Mouse (Mus musculus): ENCODE data around the gene Bag2.
A peak's percentile ranks its signal among the peaks of the same experiment; 100 is the strongest.

Bag2 gene

GRCm38 (mm10) chr1:33757491-33758041, at the start of gene Bag2:
TSS of gene Bag2 (minus strand) at chr1:33757795.
- DNase-seq (ENCODE audit: low spot score in 2 of 2): peak; percentile 55 to 57

DNA sequence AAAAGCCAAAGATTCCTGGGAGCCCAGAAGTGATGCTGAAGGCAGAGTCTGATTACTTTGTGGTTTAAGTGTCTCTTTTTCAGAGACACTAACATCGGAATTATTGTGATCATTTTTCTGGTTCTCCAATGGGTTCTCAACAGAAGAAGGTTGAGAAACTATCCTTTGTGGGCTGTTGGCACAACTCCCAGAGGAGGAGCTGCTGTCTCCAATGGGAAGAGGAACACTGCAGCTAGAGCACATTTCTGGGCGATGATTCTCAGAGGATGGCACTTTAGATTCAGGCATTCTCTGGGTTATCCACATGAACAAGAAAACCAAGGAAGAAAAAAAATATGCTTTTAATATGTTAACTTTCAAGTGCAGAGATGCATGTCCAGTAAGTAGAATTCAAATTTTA, 45.7 kb upstream of the Bag2 start:
- DNase-seq (ENCODE audit: low spot score in 2 of 2): no peak

- DNase-seq (ENCODE audit: low spot score in 2 of 2): no peak
Measured at GRCm38 (mm10) chr1:33799620-33800019, 42.0 kb upstream of the Bag2 start.

GRCm38 (mm10) chr1:33788493-33788892, 30.9 kb upstream of the Bag2 start:
- no peak for DNase-seq (ENCODE audit: low spot score in 2 of 2)

GRCm38 (mm10) chr1:33788072-33788471, 30.5 kb upstream of the Bag2 start:
- no peak for DNase-seq (ENCODE audit: low spot score in 2 of 2)

DNA sequence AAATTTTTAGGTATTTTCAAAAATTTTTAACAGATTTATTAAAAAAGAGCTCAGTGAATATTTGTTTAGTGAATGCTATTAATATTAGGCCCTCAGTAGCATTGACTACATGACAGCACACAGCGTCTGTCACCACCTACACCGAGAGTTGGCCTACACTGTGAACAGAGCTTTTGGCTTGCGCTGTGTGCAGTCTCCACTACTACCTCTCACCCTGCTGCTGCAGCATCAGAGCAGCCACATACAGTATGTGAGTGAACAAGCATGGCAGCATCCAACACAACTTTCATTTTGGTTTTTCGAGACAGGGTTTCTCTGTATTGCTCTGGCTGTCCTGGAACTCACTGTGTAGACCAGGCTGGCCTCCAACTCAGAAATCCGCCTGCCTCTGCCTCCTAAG, 27.0 kb upstream of the Bag2 start:
- no peak for DNase-seq (ENCODE audit: low spot score in 2 of 2)

GRCm38 (mm10) chr1:33776175-33776611, 18.6 kb upstream of the Bag2 start:
- no peak for DNase-seq (ENCODE audit: low spot score in 2 of 2)

- DNase-seq (ENCODE audit: low spot score in 2 of 2): no peak
Measured at GRCm38 (mm10) chr1:33772106-33772505, 14.5 kb upstream of the Bag2 start.

DNA sequence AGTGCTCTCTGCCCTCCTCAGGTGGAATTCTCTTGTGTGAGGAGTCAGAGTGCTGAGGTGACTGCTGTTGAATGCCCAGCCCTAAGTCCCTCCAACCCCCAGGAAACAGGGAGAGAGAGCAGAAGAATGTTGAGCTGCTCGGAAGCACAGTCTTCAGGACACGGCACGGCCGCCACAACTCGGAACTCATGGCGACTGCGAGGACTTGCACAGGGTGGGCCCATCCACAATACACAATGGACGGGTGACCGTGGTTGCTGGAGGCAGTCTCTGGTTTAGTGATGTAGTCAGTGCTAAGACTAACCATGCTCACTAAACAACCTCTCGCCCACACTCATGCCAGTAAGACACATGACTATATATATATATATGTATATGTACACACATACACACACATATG, 14.0 kb upstream of the Bag2 start:
- no peak for DNase-seq (ENCODE audit: low spot score in 2 of 2)

DNA sequence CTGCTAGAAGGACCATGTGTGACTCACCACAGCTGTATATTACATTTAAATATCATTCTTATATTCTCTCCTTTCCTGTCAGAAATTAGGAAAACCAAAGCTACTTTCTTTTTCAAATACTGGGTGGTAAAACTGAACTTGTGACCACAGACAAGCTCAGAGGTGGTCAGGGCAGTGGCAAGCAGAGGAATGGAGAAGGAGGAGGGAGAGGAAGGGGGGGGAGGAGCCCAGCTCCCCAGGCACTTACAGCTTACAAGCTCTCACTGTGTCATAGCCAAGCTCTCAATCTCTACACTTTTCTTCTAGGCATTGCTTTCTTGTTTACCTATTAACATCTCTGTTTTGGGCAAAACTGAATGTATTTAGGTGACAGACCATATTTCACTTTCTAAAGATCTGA, 11.2 kb upstream of the Bag2 start:
- no peak for DNase-seq (ENCODE audit: low spot score in 2 of 2)

DNA sequence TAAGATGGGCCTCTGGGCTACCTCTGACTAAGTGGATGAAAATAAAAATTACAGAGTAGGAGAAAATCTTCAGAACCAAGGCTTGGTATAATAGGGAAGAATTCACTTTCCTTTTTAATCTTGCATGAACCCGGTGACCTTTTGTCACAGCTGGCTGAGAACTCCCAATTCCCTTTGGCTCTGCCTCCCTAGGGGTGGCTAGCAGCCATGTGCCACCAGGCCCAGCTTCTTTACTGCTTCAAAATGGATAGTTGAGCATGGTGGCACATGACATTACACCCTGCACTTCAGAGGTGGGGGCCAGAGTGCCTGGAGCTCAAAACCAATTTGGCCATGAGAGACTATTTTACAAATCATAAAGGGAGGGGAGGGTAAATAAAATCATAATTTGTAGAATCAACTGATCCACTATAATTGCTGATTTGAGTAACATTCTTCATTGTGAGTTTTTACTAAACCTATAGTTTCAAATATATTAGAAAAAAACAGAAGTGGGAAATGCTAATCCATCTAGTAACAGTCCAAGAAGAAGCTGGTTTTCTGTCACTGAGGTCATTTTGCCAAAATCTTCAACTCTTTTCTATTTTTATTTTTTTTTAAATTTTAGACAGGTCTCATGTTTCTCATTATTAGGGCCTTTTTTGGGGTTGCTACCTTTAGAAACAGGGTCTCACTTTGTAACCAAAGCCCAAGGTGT, 10.6 kb upstream of the Bag2 start:
- DNase-seq (ENCODE audit: low spot score in 2 of 2): no peak

DNA sequence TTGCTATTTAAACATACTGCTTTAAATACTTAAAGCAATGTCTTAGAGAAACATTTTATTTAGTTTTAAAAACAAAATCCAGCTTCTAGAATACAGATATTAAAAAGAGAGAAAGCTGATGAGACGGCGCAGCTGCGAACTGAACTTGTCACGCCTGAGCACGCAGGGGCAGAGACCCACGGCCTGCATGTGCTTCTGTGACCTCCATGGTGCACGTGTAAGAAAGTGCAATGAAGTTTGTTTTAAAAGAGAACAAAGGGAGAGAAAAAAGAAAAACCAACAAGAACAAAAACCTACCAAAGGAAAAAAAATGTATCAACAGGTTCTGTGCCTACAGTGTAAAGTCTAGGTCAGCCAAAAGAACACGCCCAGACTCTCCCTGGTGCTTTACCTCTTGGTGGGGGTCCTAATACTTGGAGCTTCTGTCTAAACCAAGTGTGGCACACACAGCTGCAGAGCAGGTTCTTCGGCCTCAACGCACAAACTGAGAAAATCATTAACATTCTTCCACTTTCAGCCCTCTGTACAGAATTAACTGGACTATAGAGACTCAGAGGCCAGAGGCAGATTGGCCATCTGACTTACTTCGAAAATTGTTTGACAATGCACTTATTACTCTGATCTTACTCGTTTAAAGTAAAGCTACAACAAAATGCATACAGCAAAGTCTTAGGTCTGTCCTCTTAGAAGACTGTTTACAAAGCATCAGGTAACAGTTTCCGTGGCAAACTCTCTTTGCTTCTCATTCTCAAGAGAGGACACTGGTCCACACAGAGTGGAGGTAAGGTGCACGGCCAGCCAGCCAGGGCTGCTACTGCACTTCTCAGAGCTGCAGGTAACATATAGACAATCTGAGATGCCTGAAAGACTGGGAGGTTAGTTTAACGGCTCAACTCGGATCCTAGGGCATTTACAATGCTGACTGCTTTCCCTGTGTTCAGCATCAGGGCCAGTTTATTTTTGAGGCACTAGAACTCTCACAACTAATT, 9.2 kb upstream of the Bag2 start:
- no peak for DNase-seq (ENCODE audit: low spot score in 2 of 2)

DNA sequence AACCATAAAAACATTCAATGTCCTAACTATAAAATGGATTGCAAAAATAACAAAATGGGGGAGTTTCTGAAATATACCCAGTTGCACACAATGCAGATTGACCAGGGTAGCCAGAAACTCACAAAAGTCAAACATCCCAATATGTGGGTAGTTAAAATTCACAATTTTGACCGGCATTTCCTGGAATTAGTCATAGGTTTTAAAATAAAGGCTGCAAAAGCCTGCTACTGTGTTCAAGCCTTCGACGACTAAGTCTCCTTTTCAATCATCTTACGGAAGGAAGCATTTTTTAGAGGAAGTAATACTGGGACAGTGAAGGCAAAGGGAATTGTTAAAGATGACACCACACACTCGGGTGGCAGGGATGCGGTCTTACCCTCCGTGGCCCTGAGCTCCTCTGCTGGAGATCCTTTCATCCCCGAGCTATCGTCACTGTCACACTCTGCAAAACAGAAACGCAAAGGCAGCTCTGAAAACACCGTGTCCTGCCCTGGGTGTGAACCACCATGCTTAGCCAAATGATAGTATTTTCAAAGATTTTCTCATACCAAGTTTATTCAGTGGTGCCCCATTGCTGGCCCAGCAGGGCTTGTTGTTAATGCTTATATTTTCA, 8.0 kb upstream of the Bag2 start:
- no peak for DNase-seq (ENCODE audit: low spot score in 2 of 2)

DNA sequence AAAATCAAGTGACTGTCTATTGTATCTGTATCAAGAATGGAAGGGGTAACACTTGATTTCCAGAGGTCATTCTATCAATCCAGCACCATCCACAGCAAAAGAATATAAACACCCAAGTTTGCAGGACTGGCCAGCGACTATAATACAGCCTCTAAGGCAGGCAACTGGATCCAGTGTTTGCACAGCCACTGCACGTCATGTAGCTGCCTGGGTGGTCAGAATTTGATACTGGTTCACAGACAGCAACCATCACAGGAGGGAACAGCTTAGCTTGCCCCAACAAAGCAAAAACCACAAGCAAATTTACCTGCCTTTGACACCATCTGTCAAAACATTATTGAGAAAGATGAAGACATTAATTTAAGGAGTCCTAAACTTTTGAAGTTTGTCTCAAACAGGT, 6.2 kb upstream of the Bag2 start:
- DNase-seq (ENCODE audit: low spot score in 2 of 2): no peak

DNA sequence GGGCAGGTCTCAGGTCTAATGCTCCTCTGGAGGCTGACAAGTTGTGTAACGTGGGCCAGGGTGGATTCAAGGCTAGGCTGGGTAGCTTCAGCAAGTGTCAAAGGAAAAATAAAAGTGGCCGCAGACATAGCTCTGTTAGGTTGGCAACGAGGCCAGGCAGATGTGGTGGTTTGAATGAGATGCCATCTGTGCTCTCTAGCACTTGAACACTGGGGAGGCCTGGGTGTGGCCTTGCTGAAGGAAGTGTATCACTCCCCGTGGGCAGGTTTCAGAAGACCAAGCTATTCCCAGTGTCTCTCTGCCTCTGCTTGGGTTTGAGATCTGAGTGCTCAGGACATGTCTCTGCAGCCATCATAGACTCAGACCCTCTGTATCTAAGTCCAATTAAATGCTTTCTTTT, 893 bp upstream of the Bag2 start:
- DNase-seq (ENCODE audit: low spot score in 2 of 2): no peak

DNA sequence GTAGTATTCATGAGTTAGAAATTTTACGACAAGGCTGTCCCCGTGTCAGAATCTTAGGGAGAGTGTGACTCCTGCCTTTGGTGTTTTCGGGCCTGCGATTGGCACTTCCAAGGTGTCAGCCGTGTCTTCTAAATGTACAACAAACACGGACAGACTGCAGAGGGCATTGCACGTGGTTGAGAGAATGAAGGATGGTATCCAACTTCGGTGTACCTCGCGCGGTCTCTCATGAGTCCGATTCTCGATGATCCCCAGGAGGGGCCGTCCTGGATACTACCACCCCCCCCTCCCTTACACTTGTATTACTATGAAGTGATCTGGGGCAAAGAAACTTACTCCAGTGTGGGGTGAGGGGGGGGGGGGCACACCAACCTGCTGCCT, 572 bp downstream of the Bag2 start:
- DNase-seq (ENCODE audit: low spot score in 2 of 2): no peak

GRCm38 (mm10) chr1:33756258-33757032, 1.1 kb downstream of the Bag2 start:
- no peak for DNase-seq (ENCODE audit: low spot score in 2 of 2)

DNA sequence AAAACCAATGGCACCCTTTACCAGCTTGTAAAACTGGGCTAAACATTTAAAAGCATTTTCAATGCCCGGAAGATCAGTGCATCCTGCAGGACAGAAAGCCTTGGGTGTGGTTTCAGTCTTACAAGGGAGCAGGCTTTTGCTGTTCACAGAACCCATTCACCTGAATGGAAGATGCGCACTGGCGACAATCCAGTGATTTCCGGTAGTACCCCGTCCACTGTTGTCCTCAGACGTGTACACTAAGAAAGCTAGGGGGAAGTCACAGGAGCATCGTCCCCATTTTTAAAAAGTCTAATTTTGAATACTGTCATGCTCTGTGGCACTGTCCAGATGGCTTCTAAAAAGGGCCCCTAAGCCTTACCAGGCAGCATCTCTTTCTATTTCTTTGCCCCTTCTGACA, 1.8 kb downstream of the Bag2 start:
- DNase-seq (ENCODE audit: low spot score in 2 of 2): no peak

- peak; percentile 6 to 42 for DNase-seq (ENCODE audit: low spot score in 2 of 2)
Measured at GRCm38 (mm10) chr1:33754965-33755735, 2.4 kb downstream of the Bag2 start.

- no peak for DNase-seq (ENCODE audit: low spot score in 2 of 2)
Measured at GRCm38 (mm10) chr1:33754089-33754488, 3.5 kb downstream of the Bag2 start.

GRCm38 (mm10) chr1:33751283-33751682, 6.3 kb downstream of the Bag2 start:
- DNase-seq (ENCODE audit: low spot score in 2 of 2): no peak

Measured in spleen, postnatal 36 days (tissue).